Mouse (Mus musculus) neural tube, embryonic 14.5 days (tissue): ENCODE data around the gene St13. TPM values are rescaled to one million over a fixed set of nuclear protein-coding genes. Genes with fewer than 3 reads are reported as not detected.
A peak's percentile ranks its signal among the peaks of the same experiment; 100 is the strongest.

Experiments used
- ATAC-seq: fragments of 200-750 bp; cut with Nextera tagmentation; 2 replicates; pipeline ENCODE4 v1.8.0; 2017; ENCODE audit warnings: low read depth, mild to moderate bottlenecking, moderate TSS enrichment, moderate library complexity
- H3K27ac ChIP-seq: fragments of 300-500 bp; sonication (generic); 2 replicates; pipeline ENCODE4 v1.5.1; 2014; ENCODE audit warnings: low read depth, mild to moderate bottlenecking, control low read depth, low read length, moderate library complexity, mixed read lengths
- H3K27me3 ChIP-seq: fragments of 300-500 bp; sonication (generic); 2 replicates; pipeline ENCODE4 v1.6.1; 2014; ENCODE audit warnings: low read length; ENCODE audit not compliant: control insufficient read depth, insufficient read depth
- H3K36me3 ChIP-seq: fragments of 300-500 bp; sonication (generic); 2 replicates; pipeline ENCODE4 v1.6.1; 2014; ENCODE audit warnings: low read length, mixed read lengths; ENCODE audit not compliant: control insufficient read depth, insufficient read depth
- H3K4me1 ChIP-seq: fragments of 300-500 bp; sonication (generic); 2 replicates; pipeline ENCODE4 v1.6.1; 2014; ENCODE audit warnings: low read length; ENCODE audit not compliant: control insufficient read depth, insufficient read depth
- H3K4me2 ChIP-seq: fragments of 300-500 bp; sonication (generic); 2 replicates; pipeline ENCODE4 v1.6.1; 2014; ENCODE audit warnings: mild to moderate bottlenecking, low read depth, low read length, control low read depth
- H3K4me3 ChIP-seq: fragments of 300-500 bp; sonication (generic); 2 replicates; pipeline ENCODE4 v1.5.1; 2014; ENCODE audit warnings: low read depth, low read length, control low read depth, mixed read lengths
- H3K9ac ChIP-seq: fragments of 300-500 bp; sonication (generic); replicated peaks from 2 replicates; pipeline ENCODE4 v1.6.1; 2014; ENCODE audit warnings: low read depth, mild to moderate bottlenecking, control low read depth, low read length, mixed read lengths
- H3K9me3 ChIP-seq: fragments of 300-500 bp; sonication (generic); 2 replicates; pipeline ENCODE4 v1.6.1; 2016; ENCODE audit warnings: low read length; ENCODE audit not compliant: control insufficient read depth
- WGBS: fragments of 180-500 bp; shearing (Covaris S2); extraction: QIAGEN DNeasy Blood & Tissue Kit; methylation state at CpG from one replicate; pipeline ENCODE4 v1.1.7; 2014; 5-methylcytosine and 5-hydroxymethylcytosine counted together
- polyA plus RNA-seq: library from polyadenylated mRNA; unstranded; fragments of >200 nt; fragmentation: Nextera tagmentation; extraction: Ambion mirVana; gene quantifications from 2 replicates; pipeline ENCODE4 v1.2.1, GENCODE M21; 2014

St13 gene
- polyA plus RNA-seq, 1 experiment from 2014 or later, result 173 TPM

DNA sequence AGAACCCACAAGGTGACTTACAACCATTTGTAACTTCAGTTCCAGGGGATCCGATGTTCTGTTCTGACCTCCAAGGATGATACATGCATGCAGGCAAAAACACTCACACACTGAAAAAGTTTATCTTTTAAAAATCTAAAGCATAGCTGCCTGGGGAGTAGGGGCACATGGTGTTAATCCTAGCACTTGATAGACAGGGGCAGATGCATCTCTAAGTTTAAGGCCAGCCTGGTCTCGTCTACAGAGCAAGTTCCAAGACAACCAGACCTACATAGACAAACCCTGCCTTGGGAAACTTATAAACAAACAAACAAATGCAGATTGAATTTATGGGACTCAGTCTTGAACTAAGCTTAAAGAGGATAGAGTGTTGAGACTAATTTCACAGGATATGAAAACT is 21.0 kb downstream of the St13 start:
- Histone ChIP-seq H3K27ac (no peak overlapping the region), H3K27me3 (no peaks in the 10 kb centered on the region), H3K36me3 (peaks cover 29% of the 10 kb centered on the region)

DNA sequence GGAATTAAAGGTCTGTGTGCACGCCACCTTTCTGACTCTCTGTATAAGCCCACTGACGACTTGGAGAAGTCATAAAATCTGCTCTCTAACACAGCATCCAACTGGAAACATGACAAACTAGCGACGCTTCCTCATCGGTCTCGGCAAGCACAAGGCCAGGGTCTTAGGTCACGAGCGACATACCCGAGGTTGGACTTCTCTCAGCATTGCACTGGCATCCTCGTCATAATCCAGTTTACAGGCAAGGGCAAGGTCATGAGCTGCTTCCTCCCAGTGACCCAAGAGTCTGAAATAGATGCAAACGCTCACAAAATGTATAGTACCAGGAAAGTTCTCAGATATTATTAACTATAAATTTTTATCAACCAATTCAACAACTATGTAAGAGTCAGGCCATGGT is 25.3 kb downstream of the St13 start:
- Histone ChIP-seq H3K36me3 (peaks cover 45% of the 10 kb centered on the region), H3K9ac (no peak overlapping the region), H3K27ac (no peak overlapping the region), H3K27me3 (no peaks in the 10 kb centered on the region), H3K9me3 (no peaks in the 10 kb centered on the region), H3K4me1 (no peaks in the 10 kb centered on the region), H3K4me2 (no peak overlapping the region), H3K4me3 (no peak overlapping the region)
- ATAC-seq, result no peak
- 91% methylated on average over 11 of the region's 11 CpGs for WGBS

More for the DNA sequence above, 21.0 kb downstream of the St13 start:
- Histone ChIP-seq H3K4me3 (no peak overlapping the region), H3K9me3 (no peaks in the 10 kb centered on the region), H3K4me1 (no peaks in the 10 kb centered on the region), H3K4me2 (no peak overlapping the region), H3K9ac (no peak overlapping the region)
- 89% methylated on average over 2 of the region's 2 CpGs for WGBS
- no peak for ATAC-seq

DNA sequence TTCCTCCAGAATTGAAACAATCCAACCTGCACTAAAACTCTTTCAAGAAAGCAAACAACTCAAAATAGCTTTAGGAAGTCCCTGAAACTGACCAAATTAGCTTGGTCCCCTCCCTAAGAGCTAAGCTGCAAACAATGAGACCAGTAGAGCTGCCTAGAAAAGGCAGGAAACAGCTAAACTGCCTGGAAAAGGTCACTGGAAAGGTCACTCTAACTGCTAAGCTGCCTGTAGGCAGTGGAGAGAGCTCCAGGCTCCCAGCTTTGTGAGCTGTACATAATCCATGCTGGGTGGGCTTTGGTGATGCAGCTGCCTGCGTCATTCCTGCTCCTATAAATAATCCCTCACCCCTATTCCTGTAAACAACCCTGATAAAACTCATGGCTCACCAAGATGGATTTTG is 29.5 kb downstream of the St13 start:
- Histone ChIP-seq H3K4me2 (no peak overlapping the region), H3K27ac (no peak overlapping the region), H3K4me1 (no peaks in the 10 kb centered on the region), H3K27me3 (no peaks in the 10 kb centered on the region), H3K4me3 (no peak overlapping the region), H3K9ac (no peak overlapping the region), H3K9me3 (no peaks in the 10 kb centered on the region), H3K36me3 (peaks cover 71% of the 10 kb centered on the region)
- 63% methylated on average over 1 of the region's 1 CpGs for WGBS
- no peak for ATAC-seq

DNA sequence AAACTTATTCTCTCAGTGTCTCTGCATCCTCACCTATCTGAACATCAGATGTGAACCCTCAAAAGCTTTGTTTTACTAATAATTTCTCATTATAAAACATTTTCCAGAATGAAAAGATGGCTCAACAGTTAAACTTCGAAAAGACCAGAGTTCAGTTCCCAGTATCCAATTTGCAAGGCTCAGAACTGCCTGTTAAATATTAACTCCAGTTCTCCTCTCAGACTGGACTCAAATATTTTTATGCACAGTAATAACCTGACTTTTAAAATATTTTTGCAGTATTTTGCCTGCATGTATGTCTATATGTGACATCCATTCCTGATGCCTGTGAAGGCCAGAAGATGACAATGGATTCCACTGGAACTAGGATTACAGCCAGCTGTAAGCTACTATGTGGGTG is 31.3 kb downstream of the St13 start:
- H3K9ac ChIP-seq, result no peak overlapping the region
- H3K4me3 ChIP-seq, result no peak overlapping the region
- peaks cover 78% of the 10 kb centered on the region for H3K36me3 ChIP-seq
- 98% methylated on average over 1 of the region's 1 CpGs for WGBS
- no peaks in the 10 kb centered on the region for H3K9me3 ChIP-seq
- no peak for ATAC-seq
- no peak overlapping the region for H3K4me2 ChIP-seq
- no peaks in the 10 kb centered on the region for H3K27me3 ChIP-seq
- no peaks in the 10 kb centered on the region for H3K4me1 ChIP-seq
- H3K27ac ChIP-seq, result no peak overlapping the region

DNA sequence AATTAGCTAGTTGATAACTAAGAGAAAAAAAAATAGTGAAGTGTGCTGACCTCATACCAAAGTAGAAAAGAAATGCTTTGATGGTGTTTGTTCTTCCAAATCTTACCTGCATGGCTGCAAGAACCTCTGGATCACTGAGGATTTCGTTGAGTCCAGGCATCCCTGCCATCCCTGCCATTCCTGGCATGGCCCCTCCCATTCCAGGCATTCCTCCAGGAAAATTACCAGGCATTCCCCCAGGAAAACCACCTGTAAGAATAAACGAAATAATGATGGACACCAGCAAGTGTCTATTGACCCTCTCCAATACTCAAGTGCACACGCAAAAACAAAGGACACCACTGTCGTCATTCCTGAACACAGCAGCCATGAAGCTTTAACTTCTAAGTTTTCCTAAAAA is 33.6 kb downstream of the St13 start:
- no peaks in the 10 kb centered on the region for H3K27me3 ChIP-seq
- H3K4me1 ChIP-seq, result 0 out of 2 replicates have a peak, but pooled peaks cover 2% of the 10 kb centered on the region
- WGBS, result 92% methylated on average over 4 of the region's 4 CpGs
- no peak overlapping the region for H3K4me2 ChIP-seq
- peaks cover 71% of the 10 kb centered on the region for H3K36me3 ChIP-seq
- no peak overlapping the region for H3K27ac ChIP-seq
- H3K9me3 ChIP-seq, result no peaks in the 10 kb centered on the region
- no peak overlapping the region for H3K9ac ChIP-seq
- ATAC-seq, result no peak
- no peak overlapping the region for H3K4me3 ChIP-seq

DNA sequence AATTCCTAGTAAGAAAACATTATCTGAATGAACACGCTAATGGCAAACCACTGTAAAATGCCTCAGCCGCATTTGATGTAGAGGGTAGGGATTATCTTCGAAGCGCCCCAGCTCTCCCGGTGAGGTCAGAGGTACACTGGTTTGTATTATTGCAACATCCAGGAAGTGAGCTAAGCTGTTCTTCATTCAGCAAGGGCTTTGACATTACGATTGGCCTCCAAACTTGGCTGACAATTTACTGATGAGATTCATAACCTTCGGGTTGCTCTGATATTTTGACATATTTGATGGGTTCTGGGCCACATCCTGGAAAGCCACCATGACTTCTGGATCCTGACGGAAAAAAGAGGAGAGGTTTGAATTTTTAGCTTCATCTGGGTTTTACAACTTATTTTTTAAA is 34.6 kb downstream of the St13 start:
- WGBS, result 96% methylated on average over 8 of the region's 8 CpGs
- no peak overlapping the region for H3K9ac ChIP-seq
- no peak overlapping the region for H3K4me2 ChIP-seq
- no peak for ATAC-seq
- H3K27me3 ChIP-seq, result no peaks in the 10 kb centered on the region
- H3K4me1 ChIP-seq, result 0 out of 2 replicates have a peak, but pooled peaks cover 7% of the 10 kb centered on the region
- H3K27ac ChIP-seq, result no peak overlapping the region
- peaks cover 61% of the 10 kb centered on the region for H3K36me3 ChIP-seq
- H3K9me3 ChIP-seq, result no peaks in the 10 kb centered on the region
- H3K4me3 ChIP-seq, result no peak overlapping the region

DNA sequence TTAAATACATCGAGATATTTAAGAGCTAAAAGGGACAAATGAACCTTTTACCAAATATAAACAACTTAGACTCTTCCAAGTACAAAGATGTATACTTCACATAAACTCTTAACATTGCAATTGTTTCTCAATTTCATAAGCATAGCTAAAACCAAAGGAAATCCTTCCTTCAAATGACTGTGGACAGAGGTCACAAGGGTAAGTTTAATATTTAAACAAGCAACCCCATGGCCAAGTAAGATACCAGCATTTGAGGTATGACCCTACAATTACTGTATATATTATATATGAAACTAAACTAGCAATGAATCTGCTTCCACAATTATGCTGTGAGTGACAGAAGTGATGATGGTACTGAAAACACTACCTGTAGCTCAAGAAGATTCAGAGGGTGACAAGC is 35.6 kb downstream of the St13 start:
- H3K9ac ChIP-seq, result no peak overlapping the region
- H3K4me2 ChIP-seq, result no peak overlapping the region
- no peaks in the 10 kb centered on the region for H3K9me3 ChIP-seq
- H3K27me3 ChIP-seq, result no peaks in the 10 kb centered on the region
- peaks cover 59% of the 10 kb centered on the region for H3K36me3 ChIP-seq
- 98% methylated on average over 1 of the region's 1 CpGs for WGBS
- peaks cover 14% of the 10 kb centered on the region for H3K4me1 ChIP-seq
- no peak for ATAC-seq
- H3K27ac ChIP-seq, result no peak overlapping the region
- H3K4me3 ChIP-seq, result no peak overlapping the region

DNA sequence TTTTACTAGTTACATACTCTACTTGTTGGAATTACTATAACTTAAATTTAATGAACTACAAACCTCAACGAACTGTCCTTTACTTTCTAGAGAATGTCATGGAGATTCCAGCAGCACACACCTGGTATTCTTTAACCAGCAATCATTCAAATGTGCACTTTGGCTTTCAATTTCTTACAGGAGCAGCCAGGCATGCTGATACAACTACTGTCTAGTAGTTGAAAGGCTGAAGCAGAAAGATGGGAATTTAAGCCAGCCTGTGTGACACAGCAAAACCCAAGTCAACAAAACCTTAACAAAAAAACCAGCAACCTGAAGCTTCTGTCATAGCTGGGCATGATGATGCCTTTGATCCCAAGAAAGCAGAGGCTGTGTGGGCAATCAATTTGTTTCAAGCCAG is 37.4 kb downstream of the St13 start:
- WGBS, result 91% methylated on average over 1 of the region's 1 CpGs
- Histone ChIP-seq H3K9ac (no peak overlapping the region), H3K27me3 (no peaks in the 10 kb centered on the region), H3K4me2 (no peak overlapping the region), H3K4me3 (no peak overlapping the region), H3K4me1 (peaks cover 14% of the 10 kb centered on the region), H3K36me3 (peaks cover 47% of the 10 kb centered on the region), H3K9me3 (no peaks in the 10 kb centered on the region), H3K27ac (no peak overlapping the region)
- no peak for ATAC-seq

DNA sequence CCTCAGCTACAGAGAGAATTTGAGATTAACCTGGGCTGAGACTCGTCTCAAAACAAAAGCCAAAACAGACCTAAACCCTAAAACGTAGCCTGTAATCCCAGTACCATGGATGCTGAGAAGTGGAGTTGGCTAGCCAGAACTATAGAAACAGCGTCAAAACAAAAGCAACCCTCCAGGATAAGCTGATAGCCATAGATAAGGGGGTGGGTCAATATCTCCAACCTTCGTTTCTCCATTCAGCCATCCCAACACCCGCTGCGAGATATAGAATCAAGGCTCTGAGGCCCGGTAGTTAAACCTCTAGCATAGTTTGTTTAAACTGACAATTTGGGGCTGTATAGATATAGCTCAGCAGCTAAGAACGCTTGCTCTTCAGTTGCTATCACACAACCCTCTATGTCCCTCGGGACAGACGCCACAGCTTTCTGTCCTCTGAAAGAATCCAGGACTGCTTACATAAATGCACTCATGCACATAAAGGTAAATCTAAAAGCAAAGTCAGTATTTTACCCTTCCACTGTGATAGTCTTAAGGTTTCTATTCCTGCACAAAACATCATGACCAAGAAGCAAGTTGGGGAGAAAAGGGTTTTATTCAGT is 38.4 kb downstream of the St13 start:
- no peak overlapping the region for H3K9ac ChIP-seq

More for the DNA sequence above, 38.4 kb downstream of the St13 start:
- Histone ChIP-seq H3K36me3 (peaks cover 37% of the 10 kb centered on the region), H3K27ac (peak overlapping the region; percentile 69; the same call in 1 of the 2 replicates), H3K4me3 (no peak overlapping the region), H3K4me1 (peaks cover 19% of the 10 kb centered on the region), H3K4me2 (peak overlapping the region; percentile 82; the same call in 1 of the 2 replicates), H3K27me3 (no peaks in the 10 kb centered on the region), H3K9me3 (no peaks in the 10 kb centered on the region)
- no peak for ATAC-seq
- 38% methylated on average over 10 of the region's 10 CpGs for WGBS
